17 mouse cellular contexts compared by ENCODE assay signal in genomic region chr3:74787741-74788140, GRCm38 (mm10).
"Had no signal": no experiment of that assay in that cellular context is flagged by ENCODE, and none has a peak within 500 bp of the region (broad histone marks: within the 10 kb centered on the region; RNA-seq: fewer than 3 reads in every experiment).

No protein-coding gene starts in this region.

- ATAC-seq: intestine, embryonic 16.5 days; liver, postnatal 0 days had no signal

- H3K36me3 ChIP-seq: limb, embryonic 12.5 days; liver, embryonic 13.5 days; lung, embryonic 15.5 days; midbrain, embryonic 12.5 days had no signal

- H3K27me3 ChIP-seq: limb, embryonic 12.5 days; liver, embryonic 13.5 days; lung, embryonic 15.5 days; megakaryocyte, embryonic 14.5 days; midbrain, embryonic 12.5 days had no signal

- DNase-seq: kidney, adult 2 months; kidney, postnatal 25 days; liver; liver, embryonic 13.5 days; liver, postnatal 0 days; lung, postnatal 14 days; right cerebral cortex, adult 18-20 months; right cerebral cortex, postnatal 25 days; thymus, postnatal 4 days had no signal

- H3K9me3 ChIP-seq: limb, embryonic 12.5 days; liver, embryonic 13.5 days; lung, embryonic 15.5 days; megakaryocyte, embryonic 14.5 days; midbrain, embryonic 12.5 days had no signal

- H3K4me1 ChIP-seq: limb, embryonic 12.5 days; liver, embryonic 13.5 days; lung, embryonic 15.5 days; megakaryocyte, embryonic 14.5 days; midbrain, embryonic 12.5 days had no signal

- H3K4me2 ChIP-seq: limb, embryonic 12.5 days; liver, embryonic 13.5 days; lung, embryonic 15.5 days; midbrain, embryonic 12.5 days had no signal

- H3K9ac ChIP-seq: limb, embryonic 12.5 days; liver, embryonic 13.5 days; liver, postnatal 0 days; lung, embryonic 15.5 days; midbrain, embryonic 12.5 days had no signal

- H3K4me3 ChIP-seq: left cerebral cortex, adult 2 months; limb, embryonic 12.5 days; liver, embryonic 13.5 days; lung, embryonic 15.5 days; megakaryocyte, embryonic 14.5 days; midbrain, embryonic 12.5 days had no signal

- H3K27ac ChIP-seq: left cerebral cortex, adult 2 months; limb, embryonic 12.5 days; liver, embryonic 13.5 days; lung, embryonic 15.5 days; macrophage; midbrain, embryonic 12.5 days; stomach, postnatal 0 days had no signal
